Mouse (Mus musculus): Measurements from ENCODE around the gene Slc22a5.

DNA sequence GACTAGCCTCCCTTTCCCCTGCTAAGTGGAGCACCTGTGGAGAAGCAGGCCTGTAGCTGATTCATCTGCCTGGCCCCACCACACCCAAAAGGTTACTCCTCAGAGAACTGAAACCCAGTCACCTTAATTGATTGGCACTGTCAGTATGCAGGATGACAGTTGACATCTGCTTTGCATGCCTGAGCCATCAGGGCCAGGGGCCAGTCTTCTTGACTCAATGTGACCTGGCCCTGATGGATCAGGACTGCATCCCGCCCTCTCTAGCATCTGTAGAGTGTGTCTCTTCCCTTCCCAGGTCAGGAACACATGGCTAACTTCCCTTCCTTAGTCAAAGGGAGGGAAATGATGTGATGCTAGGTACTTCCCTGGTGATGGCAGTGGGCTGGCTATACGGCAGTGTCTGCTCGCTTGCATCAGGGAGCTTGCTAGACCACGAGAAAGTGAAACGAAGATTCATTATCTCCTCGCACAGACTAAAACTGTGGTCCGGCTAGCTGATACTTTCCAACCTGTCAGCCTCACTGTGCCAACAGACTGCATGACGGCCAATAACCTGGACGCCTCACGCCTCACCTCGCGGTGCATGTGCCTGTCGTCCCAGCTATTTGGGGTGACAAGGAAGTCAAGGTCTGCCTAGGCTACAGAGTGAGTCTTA is 70.8 kb downstream of the Slc22a5 start:
- no peak for TF ChIP-seq POLR2A (IDR thresholded peaks at IDR 0.05; ENCODE audit: insufficient read depth, low read depth, low read length)
- TF ChIP-seq CTCF (IDR thresholded peaks at IDR 0.05) = no peak
- no peak for TF ChIP-seq EP300 (IDR thresholded peaks at IDR 0.05; ENCODE audit: insufficient read depth, low read depth, low read length)
